Mouse (Mus musculus): ENCODE measurements around the gene Nrxn3. TPM values are rescaled to one million over a fixed set of nuclear protein-coding genes. Genes with fewer than 3 reads are reported as not detected.

Gene Nrxn3
- polyA plus RNA-seq, 1 experiment from 2014 or later: 94.1 TPM

- no peak overlapping the region for H3K27ac ChIP-seq (replicated peaks)
These were observed 1560.3 kb downstream of the Nrxn3 start for GRCm38 (mm10) chr12:90283022-90283421.

GRCm38 (mm10) chr12:90302671-90303070 lies 1580.0 kb downstream of the Nrxn3 start:
- no peaks in the 10 kb centered on the region for H3K9me3 ChIP-seq
- WGBS: 57% methylated on average over 1 of the region's 1 CpGs
- no peak overlapping the region for H3K4me3 ChIP-seq
- no peak overlapping the region for H3K4me2 ChIP-seq
- H3K27me3 ChIP-seq: no peaks in the 10 kb centered on the region
- H3K27ac ChIP-seq (replicated peaks): no peak overlapping the region
- H3K36me3 ChIP-seq: no peaks in the 10 kb centered on the region
- no peak overlapping the region for H3K9ac ChIP-seq
- no peaks in the 10 kb centered on the region for H3K4me1 ChIP-seq (replicated peaks)
- ATAC-seq (ENCODE audit: low FRiP score, low read depth): no peak

More at GRCm38 (mm10) chr12:90283022-90283421, 1560.3 kb downstream of the Nrxn3 start:
- H3K36me3 ChIP-seq: no peaks in the 10 kb centered on the region
- H3K9me3 ChIP-seq: no peaks in the 10 kb centered on the region
- H3K4me2 ChIP-seq: no peak overlapping the region
- H3K27me3 ChIP-seq: no peaks in the 10 kb centered on the region
- no peak overlapping the region for H3K9ac ChIP-seq
- WGBS: 61% methylated on average over 5 of the region's 5 CpGs
- H3K4me1 ChIP-seq (replicated peaks): no peaks in the 10 kb centered on the region
- no peak overlapping the region for H3K4me3 ChIP-seq
- no peak for ATAC-seq (ENCODE audit: low FRiP score, low read depth)

GRCm38 (mm10) chr12:90331806-90332205 lies 1609.1 kb downstream of the Nrxn3 start:
- no peaks in the 10 kb centered on the region for H3K9me3 ChIP-seq
- no peak overlapping the region for H3K27ac ChIP-seq (replicated peaks)
- no peak overlapping the region for H3K4me2 ChIP-seq
- no peak overlapping the region for H3K4me3 ChIP-seq
- no peaks in the 10 kb centered on the region for H3K36me3 ChIP-seq
- H3K9ac ChIP-seq: no peak overlapping the region
- H3K4me1 ChIP-seq (replicated peaks): no peaks in the 10 kb centered on the region
- WGBS: 93% methylated on average over 15 of the region's 15 CpGs
- H3K27me3 ChIP-seq: no peaks in the 10 kb centered on the region
- ATAC-seq (ENCODE audit: low FRiP score, low read depth): no peak

GRCm38 (mm10) chr12:90332459-90332858 lies 1609.8 kb downstream of the Nrxn3 start:
- no peak overlapping the region for H3K4me2 ChIP-seq
- H3K27ac ChIP-seq (replicated peaks): no peak overlapping the region
- H3K4me3 ChIP-seq: no peak overlapping the region
- 94% methylated on average over 3 of the region's 3 CpGs for WGBS
- no peaks in the 10 kb centered on the region for H3K36me3 ChIP-seq
- H3K4me1 ChIP-seq (replicated peaks): no peaks in the 10 kb centered on the region
- no peaks in the 10 kb centered on the region for H3K27me3 ChIP-seq
- no peak for ATAC-seq (ENCODE audit: low FRiP score, low read depth)
- no peaks in the 10 kb centered on the region for H3K9me3 ChIP-seq
- no peak overlapping the region for H3K9ac ChIP-seq

- H3K4me1 ChIP-seq (replicated peaks): no peaks in the 10 kb centered on the region
- ATAC-seq (ENCODE audit: low FRiP score, low read depth): no peak
These were observed 1615.0 kb downstream of the Nrxn3 start for GRCm38 (mm10) chr12:90337496-90338228.

GRCm38 (mm10) chr12:90338229-90338557 lies 1615.5 kb downstream of the Nrxn3 start:
- Histone ChIP-seq H3K9me3 (no peaks in the 10 kb centered on the region), H3K9ac (no peak overlapping the region), H3K27ac (replicated peaks) (no peak overlapping the region), H3K36me3 (no peaks in the 10 kb centered on the region), H3K4me1 (replicated peaks) (no peaks in the 10 kb centered on the region), H3K4me3 (no peak overlapping the region), H3K27me3 (no peaks in the 10 kb centered on the region), H3K4me2 (no peak overlapping the region)
- ATAC-seq (ENCODE audit: low FRiP score, low read depth): no peak
- WGBS: 88% methylated on average over 3 of the region's 3 CpGs

More at GRCm38 (mm10) chr12:90337496-90338228, 1615.0 kb downstream of the Nrxn3 start:
- Histone ChIP-seq H3K27ac (replicated peaks) (no peak overlapping the region), H3K27me3 (no peaks in the 10 kb centered on the region), H3K9me3 (no peaks in the 10 kb centered on the region), H3K4me3 (no peak overlapping the region), H3K9ac (no peak overlapping the region), H3K4me2 (no peak overlapping the region), H3K36me3 (no peaks in the 10 kb centered on the region)

Small RNA genes within 50 kb of the gene (microRNA-seq; reads per million reads assigned to microRNA genes)
- not detected for gene Gm23989
- not detected for gene Gm27313
